Mouse (Mus musculus): ENCODE measurements around the gene Ttc9c.
A peak's percentile ranks its signal among the peaks of the same experiment; 100 is the strongest.

The Ttc9c gene

DNA sequence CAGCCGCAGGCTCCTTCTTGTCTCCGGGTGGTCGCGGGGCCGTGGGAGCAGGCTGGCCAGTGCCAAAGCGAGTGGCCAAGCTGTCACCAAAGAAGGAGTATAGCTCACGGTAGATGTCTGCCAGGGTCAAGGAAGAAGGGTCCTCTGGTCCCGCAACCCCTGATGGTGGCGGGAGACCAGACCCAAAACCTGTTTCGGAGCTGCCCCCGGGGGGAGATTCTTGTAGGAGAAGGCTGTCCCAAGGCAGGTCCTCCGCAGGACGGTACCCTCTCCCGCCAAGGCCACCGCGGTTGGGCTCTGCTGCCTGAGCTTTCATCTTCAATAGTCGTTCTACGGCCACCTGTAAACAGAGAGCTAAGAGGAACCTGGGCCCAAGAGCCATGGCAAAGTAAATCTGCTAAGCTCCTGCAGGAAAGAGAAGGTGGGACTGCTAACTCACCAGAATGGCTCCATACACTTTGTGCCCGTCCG, 44.1 kb downstream of the Ttc9c start:
- DNase-seq (ENCODE audit: low spot score in 2 of 2) = no peak

DNA sequence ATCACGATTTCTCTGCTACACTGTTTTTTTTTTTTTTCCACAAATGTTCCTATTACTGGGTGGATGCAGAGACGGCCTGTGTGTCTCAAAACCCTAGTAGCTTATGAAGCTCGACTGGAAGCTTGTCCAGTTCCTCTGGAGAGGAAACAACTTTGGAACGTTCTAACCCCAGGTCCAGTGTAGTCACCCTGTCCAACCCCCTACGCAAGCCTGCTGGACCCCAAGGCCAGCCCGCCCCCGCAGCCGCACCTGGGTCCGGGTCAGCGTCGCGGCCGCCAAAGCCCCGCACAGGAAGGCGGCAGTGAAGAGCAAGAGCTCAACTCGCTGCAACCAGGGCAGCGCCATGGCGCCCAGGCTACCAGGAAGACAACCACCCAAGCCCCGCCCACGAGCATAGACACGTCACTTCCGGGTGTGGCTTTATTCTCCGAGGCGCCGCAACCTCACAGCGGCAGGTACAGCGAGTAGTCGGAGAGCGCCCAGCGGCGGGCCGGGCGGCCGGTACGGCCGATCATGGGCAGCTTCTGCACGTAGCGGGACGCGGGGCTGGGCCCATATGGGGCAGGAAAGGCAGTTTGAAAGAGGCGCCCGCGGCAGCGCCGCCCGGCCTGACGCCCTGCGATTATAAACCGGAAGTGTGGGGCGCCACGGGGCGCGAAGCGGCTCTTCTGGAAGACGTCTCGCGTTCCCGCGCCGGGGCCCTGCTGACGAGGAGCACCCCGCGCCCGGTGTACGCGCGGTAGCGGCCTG, 44.9 kb downstream of the Ttc9c start, which contains the start of gene Tmem179b:
Tmem179b (minus strand) TSS at position 382 of the 750 bp plus-strand sequence.
- peak; percentile 96 to 97 for DNase-seq (ENCODE audit: low spot score in 2 of 2)

DNA sequence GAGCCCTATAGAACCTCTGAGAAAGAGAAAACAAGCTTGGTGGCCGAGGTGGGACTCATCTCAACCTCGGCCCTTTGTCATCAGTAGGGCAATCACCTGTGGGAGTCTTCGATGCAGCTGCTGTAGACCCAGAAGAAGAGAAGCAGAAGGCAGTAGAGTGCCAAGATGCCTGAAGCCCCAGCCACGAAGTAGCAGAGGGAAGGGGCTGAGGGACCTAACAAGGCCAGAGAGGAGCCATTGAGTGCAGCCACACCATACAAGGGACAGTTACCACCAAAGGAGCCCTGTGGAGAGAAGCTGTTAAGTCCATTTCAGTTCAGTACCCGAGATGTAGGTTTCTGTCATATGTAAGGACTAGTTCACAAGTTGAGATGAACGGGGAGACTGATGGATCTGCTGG, 45.7 kb downstream of the Ttc9c start:
- no peak for DNase-seq (ENCODE audit: low spot score in 2 of 2)

DNA sequence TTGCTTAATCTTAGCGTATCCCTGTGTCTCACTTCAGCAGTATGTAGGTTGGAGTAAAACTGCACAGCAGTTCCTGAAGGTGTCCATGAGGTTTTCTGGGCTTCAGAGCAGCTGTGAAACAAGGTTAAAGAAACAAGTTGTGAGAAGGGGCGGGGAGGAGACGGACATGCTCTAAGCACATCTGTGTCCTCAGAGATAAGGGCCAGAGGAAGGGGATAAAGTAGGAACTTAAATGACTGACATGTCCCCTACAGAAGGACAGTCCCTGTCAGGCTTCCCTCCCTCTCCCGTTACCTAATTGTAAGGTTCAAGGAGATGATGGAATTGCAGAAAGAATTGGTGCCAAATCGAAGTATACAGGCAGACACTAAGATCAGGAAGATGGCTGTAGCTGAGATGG, 46.1 kb downstream of the Ttc9c start:
- no peak for DNase-seq (ENCODE audit: low spot score in 2 of 2)

DNA sequence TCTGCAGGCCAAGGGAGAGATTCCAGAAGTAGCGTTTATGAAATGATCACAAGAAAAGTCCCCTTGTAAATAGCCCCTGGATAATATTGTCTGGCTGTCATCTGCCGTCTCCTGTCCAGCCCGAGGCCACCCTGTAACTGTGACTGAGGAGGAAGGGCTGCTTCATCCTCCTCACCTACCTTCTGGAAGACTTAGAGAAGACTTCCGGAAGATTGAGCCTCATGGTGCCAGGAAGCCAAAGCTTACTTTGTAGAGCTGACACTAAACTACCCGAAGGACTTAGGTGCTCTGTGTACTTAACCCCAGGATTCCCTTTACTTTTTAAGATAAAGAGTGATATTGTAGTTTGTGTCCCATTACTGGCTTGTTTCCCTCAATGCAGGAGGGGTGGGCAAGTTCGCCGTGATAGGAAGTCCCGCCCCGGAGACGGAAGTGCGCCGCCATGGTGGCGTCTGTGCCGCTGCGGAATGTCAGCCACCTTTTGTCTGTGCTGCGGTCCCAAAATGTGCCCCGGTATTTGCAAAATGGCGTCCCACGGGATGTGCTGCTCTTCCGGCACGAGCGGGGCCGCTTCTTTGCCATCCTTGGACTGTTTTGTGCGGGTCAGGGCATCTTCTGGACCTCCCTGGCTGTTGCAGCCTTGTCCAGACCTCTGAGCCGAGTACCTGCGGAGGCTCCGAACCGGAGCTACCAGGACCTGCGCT, 48.4 kb downstream of the Ttc9c start, which contains the start of gene Tmem223:
Tmem223 (plus strand) TSS at position 430 of the 704 bp plus-strand sequence.
- peak; percentile 78 to 81 for DNase-seq (ENCODE audit: low spot score in 2 of 2)

DNA sequence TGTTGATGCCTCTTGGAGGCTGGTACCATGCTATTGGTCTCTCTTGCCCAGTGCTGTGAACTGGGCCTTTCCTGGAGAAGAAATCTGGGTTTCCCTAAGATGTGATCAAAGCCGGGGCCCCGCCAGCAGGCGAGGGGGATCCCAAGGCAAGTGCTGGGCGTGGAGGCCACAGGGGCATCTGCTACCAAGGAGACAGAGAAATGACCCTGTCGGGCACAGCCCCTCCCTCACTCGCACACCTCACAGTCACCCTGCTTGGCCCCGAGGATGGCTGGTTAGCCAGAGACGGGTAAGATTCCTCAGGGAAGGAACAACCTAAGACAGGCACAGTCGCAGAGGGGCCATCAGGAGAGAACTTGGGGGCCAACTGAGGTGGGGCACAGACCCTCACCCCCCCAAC, 53.6 kb downstream of the Ttc9c start:
- no peak for DNase-seq (ENCODE audit: low spot score in 2 of 2)

DNA sequence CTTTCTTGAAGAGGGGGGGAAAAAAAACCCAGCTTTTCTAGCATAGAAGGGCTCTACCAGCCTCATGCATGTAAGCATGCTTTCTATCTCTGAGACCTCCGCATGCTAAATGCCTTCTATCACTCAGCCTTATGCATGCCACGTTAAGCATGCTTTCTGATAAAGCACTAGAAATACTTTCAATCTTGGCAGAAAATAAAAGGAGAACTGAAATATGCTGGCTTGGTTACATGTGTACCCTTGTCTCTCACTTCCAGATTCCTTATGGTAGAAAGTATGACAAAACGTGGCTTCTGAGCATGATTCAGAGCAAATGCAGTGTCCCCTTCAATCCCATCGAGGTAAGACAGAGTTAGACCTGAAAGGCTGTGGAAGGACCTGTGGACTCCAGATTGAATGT, 55.9 kb downstream of the Ttc9c start:
- DNase-seq (ENCODE audit: low spot score in 2 of 2) = no peak

DNA sequence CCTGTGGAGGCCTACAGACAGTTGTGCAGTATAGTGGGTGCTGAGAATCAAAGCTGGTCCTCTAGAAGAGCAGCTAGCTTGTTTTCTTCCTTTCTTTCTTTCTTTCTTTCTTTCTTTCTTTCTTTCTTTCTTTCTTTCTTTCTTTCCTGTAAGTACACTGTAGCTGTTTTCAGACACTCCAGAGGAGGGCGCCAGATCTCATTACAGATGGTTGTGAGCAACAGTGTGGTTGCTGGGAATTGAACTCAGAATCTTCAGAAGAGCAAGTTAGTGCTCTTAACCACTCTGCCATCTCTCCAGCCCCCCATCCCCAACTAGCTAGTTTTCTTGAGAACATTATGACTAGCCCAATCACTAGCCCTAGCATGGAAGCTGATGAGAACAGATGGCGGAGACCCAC, 58.4 kb downstream of the Ttc9c start:
- DNase-seq (ENCODE audit: low spot score in 2 of 2) = peak in 1 of 2 experiments; percentile 30

Measured in natural killer cell, adult 2 months (primary cell).